Mouse (Mus musculus): Measurements from ENCODE around the gene Hoxb7.

GRCm38 (mm10) chr11:96325747-96326212 lies 39.4 kb downstream of the Hoxb7 start:
- TF ChIP-seq CTCF (IDR thresholded peaks at IDR 0.05; ENCODE audit: low read depth) (no peak), EP300 (IDR thresholded peaks at IDR 0.05; ENCODE audit: low read depth) (no peak)

Data from liver, embryonic 14.5 days (tissue).